Mouse (Mus musculus) stomach, postnatal 0 days (tissue): ENCODE measurements around the gene 4930539E08Rik.

Experiments used
- CTCF ChIP-seq: IDR thresholded peaks from 2 replicates; pipeline ENCODE4 v1.5.1; 2016; ENCODE audit warnings: antibody characterized with exemption, low read depth, mild to moderate bottlenecking, moderate library complexity
- EP300 ChIP-seq: optimal IDR thresholded peaks from 2 replicates; pipeline ENCODE3; 2016; ENCODE audit warnings: antibody characterized with exemption

- no peak for TF ChIP-seq CTCF
- TF ChIP-seq EP300: no peak
These were observed 48.2 kb downstream of the 4930539E08Rik start for GRCm38 (mm10) chr17:28866921-28867320.
